Mouse (Mus musculus) thymus, adult 2 months (tissue): ENCODE measurements at regions not wholly inside any gene's neighbourhood (a gene's known extent, or its start where the extent isn't known, plus 50 kb on each side); places are given as distances from the start of the nearest gene placed in this dataset.

Source experiments
- CTCF ChIP-seq: fragments of 200-500 bp; IDR thresholded peaks from 2 replicates; pipeline ENCODE4 v1.5.1; 2012; ENCODE audit warnings: mild to moderate bottlenecking, control low read depth, low read length, moderate library complexity, borderline replicate concordance; ENCODE audit not compliant: control insufficient read depth, poor library complexity, insufficient read depth; ENCODE audit errors: extremely low read depth
- POLR2A ChIP-seq: fragments of 200-500 bp; IDR thresholded peaks from 2 replicates; pipeline ENCODE4 v1.6.1; 2012; ENCODE audit warnings: mild to moderate bottlenecking, low read length, control low read depth, moderate library complexity; ENCODE audit not compliant: control insufficient read depth, poor library complexity, insufficient read depth; ENCODE audit errors: extremely low read depth

GRCm38 (mm10) chr12:106171301-106171700 lies 161.3 kb downstream of the Vrk1 start:
- TF ChIP-seq POLR2A (no peak), CTCF (no peak)
